Mouse (Mus musculus): ENCODE measurements around the gene Fastk. TPM values are rescaled to one million over a fixed set of nuclear protein-coding genes. Genes with fewer than 3 reads are reported as not detected.
A peak's percentile ranks its signal among the peaks of the same experiment; 100 is the strongest.

Gene Fastk
- total RNA-seq, 2 experiments from 2014 or later = 239 to 243 TPM

- intact Hi-C loops (cut with DNase I) = loop anchor here (2.0 kb wide), 1 partner anchor 17 kb away; no protein-coding TSS in a partner anchor
Measured at GRCm38 (mm10) chr5:24426037-24426432, 19.1 kb downstream of the Fastk start.

GRCm38 (mm10) chr5:24425421-24426036, 19.6 kb downstream of the Fastk start:
- DNase-seq = no peak
- intact Hi-C loops (cut with DNase I) = loop anchor here (2.0 kb wide), 2 partner anchors 17 to 45 kb away; no protein-coding TSS in a partner anchor

More at GRCm38 (mm10) chr5:24426037-24426432, 19.1 kb downstream of the Fastk start:
- DNase-seq = peak in 1 of 2 experiments; percentile 25

GRCm38 (mm10) chr5:24424861-24425411, 20.2 kb downstream of the Fastk start:
- intact Hi-C loops (cut with DNase I) = loop anchor here (2.0 kb wide), 1 partner anchor 46 kb away; no protein-coding TSS in a partner anchor

GRCm38 (mm10) chr5:24424004-24424781, 20.9 kb downstream of the Fastk start:
- DNase-seq = no peak
- intact Hi-C loops (cut with DNase I) = loop anchor here (2.0 kb wide), 1 partner anchor 47 kb away; no protein-coding TSS in a partner anchor

More at GRCm38 (mm10) chr5:24424861-24425411, 20.2 kb downstream of the Fastk start:
- peak; percentile 89 to 93 for DNase-seq

- intact Hi-C loops (cut with DNase I) = loop anchor here (2.0 kb wide), 2 partner anchors 25 to 47 kb away; no protein-coding TSS in a partner anchor
- peak; percentile 95 to 98 for DNase-seq
Measured at GRCm38 (mm10) chr5:24423129-24424003, 21.7 kb downstream of the Fastk start, which contains the start of the genes Cdk5 and Slc4a2. Cdk5 (minus strand) TSS chr5:24423530. Slc4a2 (plus strand) TSS chr5:24423837.

GRCm38 (mm10) chr5:24420381-24420780, 24.7 kb downstream of the Fastk start:
- intact Hi-C loops (cut with DNase I) = no loop called here
- no peak for DNase-seq

GRCm38 (mm10) chr5:24417587-24417986, 27.5 kb downstream of the Fastk start:
- DNase-seq = no peak
- intact Hi-C loops (cut with DNase I) = loop anchor here (2.0 to 5.0 kb wide), 2 partner anchors 35 to 53 kb away; partner anchors contain the start of gene Agap3

- peak; percentile 59 to 78 for DNase-seq
- intact Hi-C loops (cut with DNase I) = loop anchor here (2.0 to 5.0 kb wide), 2 partner anchors 36 to 55 kb away; partner anchors contain the start of gene Agap3
Measured at GRCm38 (mm10) chr5:24416222-24416736, 28.8 kb downstream of the Fastk start.

GRCm38 (mm10) chr5:24413938-24414337, 31.1 kb downstream of the Fastk start:
- intact Hi-C loops (cut with DNase I) = no loop called here
- DNase-seq = no peak

- no peak for DNase-seq
- intact Hi-C loops (cut with DNase I) = no loop called here
Measured at GRCm38 (mm10) chr5:24413042-24413693, 31.9 kb downstream of the Fastk start, which contains the start of gene Asic3. Asic3 (plus strand) TSS chr5:24413392.

GRCm38 (mm10) chr5:24412063-24412462, 33.0 kb downstream of the Fastk start:
- intact Hi-C loops (cut with DNase I) = no loop called here
- DNase-seq = no peak

- DNase-seq = no peak
- intact Hi-C loops (cut with DNase I) = no loop called here
Measured at GRCm38 (mm10) chr5:24409466-24409865, 35.6 kb downstream of the Fastk start.

GRCm38 (mm10) chr5:24408651-24409050, 36.4 kb downstream of the Fastk start:
- intact Hi-C loops (cut with DNase I) = no loop called here
- DNase-seq = peak in 1 of 2 experiments; percentile 41

- no peak for DNase-seq
- intact Hi-C loops (cut with DNase I) = no loop called here
Measured at GRCm38 (mm10) chr5:24405389-24405876, 39.7 kb downstream of the Fastk start.

GRCm38 (mm10) chr5:24404594-24405360, 40.3 kb downstream of the Fastk start:
- no peak for DNase-seq
- intact Hi-C loops (cut with DNase I) = no loop called here

GRCm38 (mm10) chr5:24401969-24402368, 43.1 kb downstream of the Fastk start:
- peak in 1 of 2 experiments; percentile 28 for DNase-seq
- intact Hi-C loops (cut with DNase I) = no loop called here

GRCm38 (mm10) chr5:24400911-24401605, 44.0 kb downstream of the Fastk start:
- no peak for DNase-seq

More at GRCm38 (mm10) chr5:24400911-24401605, 44.0 kb downstream of the Fastk start:
- intact Hi-C loops (cut with DNase I) = no loop called here
